Mouse (Mus musculus) B cell, adult 2 months (primary cell): ENCODE data around the gene Cct4.

ENCODE experiments used
- DNase-seq, 2 experiments: peaks; one replicate each; pipeline ENCODE4 v3.0.0; 2022

The Cct4 gene

DNA sequence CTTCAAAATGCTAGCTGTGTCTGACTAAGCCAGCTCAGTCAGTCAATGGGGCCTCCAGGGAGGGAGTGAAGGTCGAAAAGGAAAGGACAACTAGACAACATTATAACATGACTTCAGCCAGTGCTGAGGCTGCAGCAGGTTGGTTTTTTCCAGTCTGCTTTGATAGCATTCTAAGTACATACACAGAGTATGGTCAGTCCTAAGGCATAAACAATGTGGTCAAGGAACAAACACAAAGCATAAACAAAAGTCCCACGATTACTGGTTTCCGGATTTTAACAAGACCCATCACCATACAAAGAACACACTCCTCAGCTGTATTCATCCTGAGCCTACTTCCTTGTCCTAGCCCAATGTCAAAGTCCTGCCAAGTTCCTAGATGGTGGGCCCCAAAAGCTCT lies 4.8 kb upstream of the Cct4 start:
- DNase-seq, result no peak

DNA sequence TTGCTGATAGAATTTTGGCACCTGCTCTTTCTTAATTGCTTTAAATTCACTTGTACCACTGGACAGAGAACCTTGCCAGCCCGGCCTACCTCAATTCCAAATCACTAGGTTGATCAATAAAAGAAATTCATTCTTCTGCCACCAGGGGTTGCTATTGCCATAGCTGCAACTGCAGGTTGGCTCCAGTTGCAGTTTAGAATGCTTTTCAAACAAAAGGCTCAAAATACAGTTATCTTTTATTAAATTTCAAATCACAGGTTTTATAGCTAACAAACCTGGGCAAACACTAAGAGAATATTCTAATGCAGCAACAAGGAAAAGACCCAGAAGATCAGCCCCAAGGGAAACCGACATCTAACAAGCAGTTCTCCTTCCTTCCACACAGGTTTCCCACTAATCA lies 3.0 kb upstream of the Cct4 start:
- peak; percentile 65 to 68 for DNase-seq

- DNase-seq, result no peak
Measured at GRCm38 (mm10) chr11:22989786-22990185, 533 bp upstream of the Cct4 start.

DNA sequence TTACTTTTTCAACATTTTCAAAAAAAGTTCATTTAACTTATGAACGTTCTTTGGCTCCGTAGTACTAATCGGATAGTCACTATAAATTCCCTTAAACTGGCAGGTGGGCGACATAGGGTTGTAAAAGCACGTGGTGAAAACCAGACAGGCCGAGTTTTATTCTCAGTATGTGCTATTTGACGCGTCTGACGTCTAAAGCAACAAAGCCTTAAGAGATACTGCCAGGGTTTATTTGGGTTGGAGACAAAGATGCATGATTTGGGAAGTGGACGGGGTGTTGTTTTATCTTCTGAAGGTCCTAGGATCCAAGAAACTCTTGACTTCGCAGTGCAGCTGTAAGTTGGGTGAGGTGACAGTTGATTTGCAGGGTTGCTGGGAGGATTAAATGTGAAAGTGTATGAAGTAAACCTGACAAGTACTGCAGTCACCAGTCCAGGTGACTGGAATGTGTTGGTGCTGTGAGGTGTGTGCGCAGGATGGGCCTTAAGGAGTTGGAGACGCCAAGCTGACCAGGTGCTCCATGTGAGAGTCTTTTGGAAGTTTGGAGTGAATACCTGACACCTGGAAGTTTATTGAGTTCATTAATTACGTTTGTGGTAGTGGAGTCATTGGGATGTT lies 1.0 kb downstream of the Cct4 start:
- no peak for DNase-seq

DNA sequence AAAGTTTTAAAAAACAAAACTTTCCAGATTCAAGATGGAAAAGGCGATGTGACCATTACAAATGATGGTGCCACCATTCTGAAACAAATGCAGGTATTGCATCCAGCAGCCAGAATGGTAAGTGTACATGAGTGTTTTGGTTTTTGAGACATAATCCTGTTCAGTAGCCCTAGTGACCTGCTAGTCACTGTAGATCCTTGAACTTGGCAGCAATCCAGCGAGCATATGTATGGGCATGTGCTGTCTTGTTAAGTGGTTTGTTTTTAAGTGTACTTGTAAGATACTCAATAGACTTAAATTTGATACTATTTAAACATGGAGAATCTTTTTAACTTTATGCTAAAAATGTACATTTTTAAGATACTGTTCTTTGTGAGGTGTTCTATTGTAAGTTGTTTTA lies 4.0 kb downstream of the Cct4 start:
- DNase-seq, result no peak

GRCm38 (mm10) chr11:22995461-22995860 lies 5.1 kb downstream of the Cct4 start:
- DNase-seq, result no peak

- no peak for DNase-seq
Measured at GRCm38 (mm10) chr11:22998308-22998707, 8.0 kb downstream of the Cct4 start.

DNA sequence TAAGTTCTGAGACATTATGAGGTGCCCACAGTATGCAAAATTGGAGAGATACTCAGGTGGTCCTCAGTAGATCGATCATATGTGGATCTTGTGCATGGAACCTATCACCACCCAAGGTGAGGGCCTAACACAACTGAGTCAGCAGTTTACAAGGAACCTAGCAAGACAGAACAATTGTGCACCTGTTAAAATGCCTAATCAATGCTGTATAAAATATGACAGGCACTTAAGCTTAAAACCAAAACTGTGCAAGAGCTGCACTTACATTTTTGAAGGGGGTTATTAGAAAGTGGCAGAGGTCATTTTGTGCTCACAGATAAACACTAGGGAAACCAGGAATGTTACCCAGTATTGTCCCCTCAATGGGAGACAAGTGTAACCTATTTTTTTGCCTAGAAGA lies 15.0 kb downstream of the Cct4 start:
- DNase-seq, result no peak

DNA sequence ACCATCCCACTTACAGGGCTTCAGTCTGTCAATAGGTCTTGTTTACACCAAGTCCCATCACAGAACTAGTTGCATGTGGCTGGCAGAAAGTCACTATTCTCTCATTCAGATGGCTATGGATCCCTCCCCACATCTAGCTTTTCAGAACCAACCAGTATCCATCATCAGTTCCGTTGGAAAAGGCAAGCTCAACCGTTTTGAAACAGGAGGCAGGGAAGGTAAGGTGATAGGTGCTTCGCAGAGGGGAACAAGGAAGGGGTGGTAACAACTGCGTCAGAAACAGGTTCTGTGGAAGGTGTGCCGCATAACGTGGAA lies 16.8 kb downstream of the Cct4 start:
- DNase-seq, result no peak

- DNase-seq, result peak; percentile 75 to 78
Measured at GRCm38 (mm10) chr11:23007481-23008180, 17.3 kb downstream of the Cct4 start, which contains the start of gene Fam161a. Gene Fam161a, plus strand, starts transcription at chr11:23007531.

GRCm38 (mm10) chr11:23008181-23008823 lies 18.0 kb downstream of the Cct4 start:
- DNase-seq, result peak; percentile 79

GRCm38 (mm10) chr11:23008824-23009200 lies 18.5 kb downstream of the Cct4 start:
- no peak for DNase-seq

DNA sequence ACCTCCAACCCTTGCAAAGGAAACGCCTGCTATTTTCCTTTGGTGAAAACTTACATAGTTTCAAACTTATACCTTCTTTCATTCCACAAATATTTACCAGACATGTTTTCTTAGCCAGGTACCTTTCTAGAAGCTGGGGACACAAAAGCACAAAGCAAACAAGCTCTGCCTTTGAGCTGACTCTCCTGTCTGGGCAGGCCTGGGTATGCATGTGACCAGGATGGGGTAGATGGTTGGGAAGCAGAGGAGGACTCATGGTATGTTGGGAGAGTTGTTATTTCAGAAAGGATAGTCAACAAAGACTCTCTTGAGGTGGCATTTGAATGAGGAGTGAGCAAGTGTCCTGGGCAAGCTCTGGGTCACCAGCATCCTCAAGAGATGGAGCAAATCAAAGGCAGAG lies 22.8 kb downstream of the Cct4 start:
- no peak for DNase-seq

GRCm38 (mm10) chr11:23013580-23014294 lies 23.4 kb downstream of the Cct4 start:
- DNase-seq, result peak; percentile 27

DNA sequence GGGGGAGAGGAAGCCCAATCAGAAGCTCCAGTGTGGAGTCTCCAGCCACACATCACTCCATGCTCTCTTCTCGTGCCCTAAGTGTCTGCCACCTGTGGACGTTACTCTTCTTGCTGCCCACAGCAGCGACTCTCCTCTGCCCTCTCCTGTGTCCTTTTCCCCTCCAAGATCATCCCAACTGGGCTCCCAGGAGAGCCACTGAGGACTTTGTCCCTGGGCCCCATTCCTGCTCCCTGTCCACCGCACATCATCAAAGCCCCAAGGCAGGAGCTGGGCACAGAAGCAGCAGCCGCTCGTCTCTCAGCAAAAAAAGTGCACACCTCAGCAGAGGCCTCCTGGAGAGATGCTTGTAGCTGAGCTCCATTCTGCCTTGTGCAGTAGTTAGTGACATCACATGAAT lies 24.7 kb downstream of the Cct4 start:
- no peak for DNase-seq

- no peak for DNase-seq
Measured at GRCm38 (mm10) chr11:23017943-23018342, 27.6 kb downstream of the Cct4 start.

GRCm38 (mm10) chr11:23020116-23020770 lies 29.9 kb downstream of the Cct4 start:
- no peak for DNase-seq

DNA sequence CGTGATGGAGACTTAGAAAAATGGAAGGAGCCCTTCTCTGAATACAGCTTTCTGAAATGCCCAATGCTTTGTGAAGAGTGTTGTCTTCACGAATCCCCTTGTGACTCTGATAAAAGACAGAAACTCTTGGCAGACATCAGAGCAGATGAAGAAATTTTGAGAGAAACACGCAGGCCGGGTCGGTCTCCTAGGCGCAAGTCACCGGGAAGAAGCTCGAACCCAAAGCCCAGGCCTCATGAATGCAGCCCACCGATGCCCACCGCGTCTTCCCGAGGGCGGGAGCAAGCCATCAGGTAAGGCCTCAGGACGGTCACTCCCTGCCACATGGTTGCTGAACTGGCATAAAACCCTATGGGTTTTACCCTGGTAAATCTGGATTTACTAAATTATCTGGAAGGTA lies 30.5 kb downstream of the Cct4 start:
- no peak for DNase-seq

DNA sequence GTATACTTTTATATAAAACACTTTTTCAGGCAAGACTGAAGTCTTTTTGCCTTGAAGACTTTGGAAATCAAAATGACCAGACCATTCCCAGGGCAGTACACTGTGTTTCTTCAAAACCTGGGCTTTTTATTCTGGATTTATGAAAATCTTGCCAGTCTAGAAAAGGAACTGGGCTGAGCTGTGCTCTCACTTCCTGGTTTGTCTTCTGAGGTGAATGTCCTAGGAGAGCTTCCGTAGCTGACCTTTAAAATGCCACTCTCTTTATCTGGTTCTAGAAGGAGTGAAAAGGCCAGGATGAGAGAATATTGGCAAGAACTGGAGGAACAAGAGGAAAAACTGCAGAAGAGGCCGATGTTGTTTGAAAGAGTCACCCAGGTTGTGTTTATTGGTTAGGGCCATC lies 32.8 kb downstream of the Cct4 start:
- DNase-seq, result no peak

DNA sequence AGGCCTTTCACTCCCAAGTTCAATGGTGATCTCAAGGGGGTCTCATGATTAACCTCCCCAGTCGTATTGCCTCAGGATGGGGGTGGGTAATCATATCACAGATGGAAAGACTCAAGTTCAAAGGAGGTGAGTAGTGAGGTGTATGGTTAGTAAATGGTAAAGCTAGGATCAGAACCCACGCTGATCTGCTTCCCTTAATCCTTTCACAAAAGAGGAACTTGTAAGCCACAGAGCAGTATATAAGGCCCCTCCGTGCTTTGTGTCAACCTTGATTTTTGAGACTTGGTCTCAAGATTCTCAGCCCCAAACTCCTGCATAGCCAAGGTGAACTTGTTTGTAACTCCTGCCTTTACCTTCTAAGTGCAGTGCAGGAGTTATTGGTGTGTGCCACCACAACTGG lies 33.9 kb downstream of the Cct4 start:
- DNase-seq, result no peak

DNA sequence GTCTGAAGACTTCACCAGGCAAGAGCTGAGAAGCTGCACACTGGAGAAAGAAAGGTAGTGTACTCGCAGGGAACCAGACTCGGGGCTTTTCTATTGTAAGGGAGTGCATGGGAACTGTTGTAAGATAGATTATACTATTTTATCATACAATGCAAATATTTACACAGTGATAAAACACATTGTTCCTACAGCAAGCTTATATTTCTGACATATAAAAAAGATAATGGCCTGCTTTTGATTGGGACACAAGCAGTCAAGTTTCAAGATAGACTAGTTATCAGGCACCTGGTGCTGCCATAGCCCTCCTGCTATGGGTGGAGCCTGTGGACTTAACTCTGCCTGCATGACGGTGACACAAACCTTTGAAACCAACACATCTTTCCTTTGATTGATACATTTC lies 38.6 kb downstream of the Cct4 start:
- DNase-seq, result no peak

DNA sequence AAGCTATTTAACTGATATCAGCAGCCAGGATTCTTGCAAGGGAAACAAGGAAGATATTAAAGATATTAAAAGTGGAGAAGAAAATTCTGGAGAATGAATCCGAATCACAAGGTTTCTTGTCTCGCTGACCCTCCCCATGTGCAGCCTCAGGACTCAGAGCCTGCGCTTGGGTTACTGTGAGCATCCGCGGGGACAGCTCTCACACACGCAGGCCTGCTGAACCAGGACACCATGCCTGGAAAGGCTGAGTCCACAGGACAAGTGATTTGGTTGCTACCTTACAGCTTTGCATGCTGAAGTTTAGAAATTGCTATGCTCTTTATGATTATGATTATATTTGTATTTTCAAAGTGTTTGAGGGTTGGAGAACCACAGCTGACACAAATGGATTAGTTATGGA lies 39.1 kb downstream of the Cct4 start:
- DNase-seq, result no peak

DNA sequence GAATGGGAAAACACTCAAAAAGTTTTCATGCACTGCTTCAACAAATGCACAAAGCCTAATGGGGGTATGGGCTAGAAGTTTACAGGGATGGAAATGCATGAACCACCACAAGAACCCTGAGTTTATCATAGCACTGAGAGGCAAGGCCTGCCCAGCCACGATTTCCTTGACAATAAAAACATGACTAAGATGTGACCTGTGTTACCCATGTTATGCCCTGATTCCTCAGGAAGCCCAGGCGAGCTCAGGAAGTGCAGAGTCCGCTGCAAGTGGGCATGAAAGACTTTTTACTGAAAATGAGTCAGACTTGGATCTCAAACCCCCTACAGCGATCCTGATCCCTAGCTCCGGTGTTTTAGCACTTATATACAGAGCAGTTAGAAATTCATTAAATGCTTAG lies 56.9 kb downstream of the Cct4 start:
- no peak for DNase-seq
